Mouse (Mus musculus) megakaryocyte-erythroid progenitor cell, adult 5-6 weeks (primary cell): ENCODE measurements around the gene Nanos2. TPM values are rescaled to one million over a fixed set of nuclear protein-coding genes. Genes with fewer than 3 reads are reported as not detected.

Experiments
- ATAC-seq: replicated peaks from 2 replicates; pipeline ENCODE4 v1.8.0; 2016; ENCODE audit warnings: mild to moderate bottlenecking, inconsistent platforms; ENCODE audit not compliant: severe bottlenecking, poor library complexity, low FRiP score, low TSS enrichment
- total RNA-seq, 2 experiments: library from RNA; stranded (forward) in 1 of 2; stranded (reverse) in 1 of 2; fragments of 200-1000, 215-1000 nt in 1 of 2; fragments of >200 nt in 1 of 2; fragmentation: Nextera tagmentation in 1 of 2; gene quantifications; 2 replicates each; pipeline ENCODE4 v1.2.3; 2014 to 2017

Gene Nanos2
- not detected in 2 replicates for total RNA-seq (2014; fragmentation: Nextera tagmentation)
- total RNA-seq (2017), result not detected in 2 replicates

GRCm38 (mm10) chr7:18987100-18987499 lies at the start of gene Nanos2:
TSS of gene Nanos2 (plus strand) at chr7:18987400.
- no peak for ATAC-seq

GRCm38 (mm10) chr7:18942376-18942775 lies 44.8 kb upstream of the Nanos2 start:
- ATAC-seq, result no peak

DNA sequence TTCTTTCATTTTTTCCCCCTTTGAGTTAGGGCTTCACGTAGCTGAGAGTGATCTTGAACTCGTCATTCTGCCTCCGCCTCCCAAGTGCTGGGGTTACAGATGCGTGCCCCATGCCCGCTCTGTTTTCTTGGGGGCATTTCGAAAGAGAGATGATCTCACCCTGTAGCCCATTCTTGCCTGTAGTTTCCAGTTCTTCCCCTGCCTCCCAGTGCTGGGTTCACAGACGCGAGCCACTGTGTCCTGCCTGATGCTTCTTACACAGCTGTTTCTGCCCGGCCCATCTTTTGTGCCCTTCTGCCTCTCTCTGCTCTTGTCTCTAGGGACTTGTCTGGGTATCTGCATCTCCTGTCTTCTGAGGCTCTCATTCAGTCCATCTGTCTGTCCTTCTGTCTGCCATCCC lies 44.4 kb upstream of the Nanos2 start:
- ATAC-seq, result no peak

GRCm38 (mm10) chr7:18948151-18948550 lies 39.0 kb upstream of the Nanos2 start:
- ATAC-seq, result no peak

GRCm38 (mm10) chr7:18949781-18950522 lies 37.2 kb upstream of the Nanos2 start:
- no peak for ATAC-seq

DNA sequence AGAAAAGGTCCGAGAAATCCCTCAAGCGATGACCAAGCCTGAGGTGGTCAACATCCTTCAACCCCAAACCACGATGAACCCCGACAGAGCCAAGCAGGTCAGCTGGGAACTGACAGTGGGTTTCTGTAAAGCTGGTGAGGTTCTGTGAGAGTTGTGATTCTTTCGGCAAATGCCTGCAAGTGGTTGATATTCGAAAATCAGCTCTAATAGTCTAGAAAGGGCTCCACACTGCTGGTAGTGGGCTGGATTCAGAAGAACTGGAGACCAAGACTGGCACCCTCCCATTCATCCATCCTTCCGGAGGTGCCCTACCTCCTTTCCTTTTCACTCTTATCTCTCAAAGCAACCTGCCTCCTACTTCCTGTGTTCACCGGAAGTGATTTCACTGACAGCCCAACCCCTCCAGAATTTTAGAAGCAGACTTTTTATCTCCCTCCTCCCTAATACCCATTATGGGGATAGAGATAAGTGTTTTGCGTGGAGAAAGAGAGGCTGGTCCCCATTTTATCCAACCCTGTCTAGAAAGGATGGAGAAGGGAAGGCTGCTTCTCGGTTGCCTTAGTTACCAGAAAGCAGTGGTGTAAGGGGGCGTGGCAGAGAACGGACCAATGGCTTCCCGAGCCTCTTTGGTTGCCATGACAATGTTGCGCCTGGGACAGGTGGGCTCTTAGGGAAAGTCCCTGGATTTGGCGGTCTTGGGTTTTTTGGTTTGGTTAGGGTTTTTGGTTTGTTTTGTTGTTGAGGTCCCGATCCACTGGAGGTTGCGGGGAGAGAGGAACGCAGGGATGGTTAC lies 36.5 kb upstream of the Nanos2 start:
- 0 out of 2 replicates have a peak, but pooled peaks have one; percentile 44 for ATAC-seq

DNA sequence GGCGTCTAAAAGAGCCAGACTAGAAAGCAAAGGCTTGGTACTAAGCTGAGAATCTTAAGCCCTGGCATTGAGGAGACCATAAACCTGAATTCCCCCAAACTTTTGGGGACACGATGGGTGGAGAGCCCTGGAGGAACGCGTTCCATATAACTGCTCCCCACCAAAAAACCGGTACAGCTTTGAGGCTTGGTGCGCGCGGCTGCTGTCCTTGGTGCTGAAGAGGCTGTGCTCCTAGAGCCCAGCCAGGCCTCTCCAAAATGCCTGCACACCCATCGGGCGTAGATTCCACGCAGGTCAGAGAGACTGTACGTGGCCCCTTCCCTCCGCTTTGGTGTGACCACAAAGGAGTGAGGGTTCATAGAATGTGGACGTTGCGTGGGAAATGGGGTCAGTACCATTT lies 35.8 kb upstream of the Nanos2 start:
- ATAC-seq, result peak; percentile 76

DNA sequence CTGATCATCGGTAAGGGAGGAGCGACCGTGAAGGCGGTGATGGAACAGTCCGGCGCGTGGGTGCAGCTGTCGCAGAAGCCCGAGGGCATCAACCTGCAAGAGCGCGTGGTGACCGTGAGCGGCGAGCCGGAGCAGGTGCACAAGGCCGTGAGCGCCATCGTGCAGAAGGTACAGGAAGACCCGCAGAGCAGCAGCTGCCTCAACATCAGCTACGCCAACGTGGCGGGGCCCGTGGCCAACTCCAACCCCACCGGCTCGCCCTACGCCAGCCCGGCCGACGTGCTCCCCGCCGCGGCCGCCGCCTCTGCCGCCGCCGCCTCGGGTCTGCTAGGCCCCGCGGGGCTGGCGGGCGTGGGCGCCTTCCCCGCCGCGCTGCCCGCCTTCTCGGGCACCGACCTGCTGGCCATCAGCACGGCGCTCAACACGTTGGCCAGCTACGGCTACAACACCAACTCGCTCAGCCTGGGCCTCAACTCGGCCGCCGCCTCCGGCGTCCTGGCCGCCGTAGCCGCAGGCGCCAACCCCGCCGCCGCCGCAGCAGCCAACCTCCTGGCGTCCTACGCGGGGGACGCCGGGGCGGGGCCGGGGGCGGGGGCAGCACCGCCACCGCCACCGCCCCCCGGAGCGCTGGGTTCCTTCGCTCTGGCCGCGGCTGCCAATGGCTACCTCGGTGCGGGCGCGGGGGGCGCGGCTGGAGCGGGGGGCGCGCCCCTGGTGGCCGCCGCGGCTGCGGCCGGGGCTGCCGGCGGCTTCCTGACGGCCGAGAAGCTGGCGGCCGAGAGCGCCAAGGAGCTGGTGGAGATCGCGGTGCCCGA lies 29.4 kb upstream of the Nanos2 start:
- ATAC-seq, result no peak

- no peak for ATAC-seq
These were observed 28.8 kb upstream of the Nanos2 start for GRCm38 (mm10) chr7:18958384-18958766.

DNA sequence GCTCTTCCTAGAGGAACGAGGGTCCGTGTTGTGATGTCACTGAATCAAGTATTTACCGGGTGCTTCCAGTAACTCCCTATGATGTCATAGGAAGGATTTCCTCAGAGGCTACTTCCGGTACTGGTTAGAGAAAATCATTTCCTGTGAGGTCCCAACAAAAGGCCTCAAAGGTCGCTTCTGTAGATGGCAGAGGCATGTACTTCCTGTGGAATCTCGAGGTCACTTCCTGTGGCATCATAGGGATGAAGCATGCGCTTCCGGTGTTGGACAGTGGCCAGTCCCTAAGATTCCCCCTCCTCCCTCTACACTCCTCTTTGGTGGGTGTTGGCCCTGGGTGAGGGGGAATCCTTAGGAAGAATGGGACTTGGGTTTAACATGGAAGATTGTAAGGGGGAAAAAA lies 27.8 kb upstream of the Nanos2 start:
- ATAC-seq, result no peak

GRCm38 (mm10) chr7:18962171-18962792 lies 24.9 kb upstream of the Nanos2 start:
- ATAC-seq, result no peak

DNA sequence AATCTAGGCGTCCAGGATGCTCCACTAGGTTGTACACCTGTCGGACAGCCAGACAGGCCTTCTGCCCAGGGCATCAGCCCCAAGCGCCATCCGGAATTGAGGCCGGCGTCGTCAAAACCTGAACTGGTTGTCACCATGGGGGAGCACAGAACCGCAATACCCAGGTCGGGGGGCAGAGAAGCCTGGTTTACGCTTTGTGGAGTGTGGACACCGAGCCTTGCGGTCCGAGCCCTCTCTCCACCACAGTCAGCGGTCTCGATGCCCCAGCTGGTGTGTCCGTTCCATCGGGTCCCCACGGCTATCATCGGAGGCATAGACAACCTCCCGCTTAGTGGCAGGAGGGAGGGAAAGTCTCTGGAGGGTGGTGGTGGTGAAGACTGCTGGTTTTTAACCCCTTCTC lies 24.4 kb upstream of the Nanos2 start:
- ATAC-seq, result no peak

GRCm38 (mm10) chr7:18963294-18963843 lies 23.8 kb upstream of the Nanos2 start:
- no peak for ATAC-seq

DNA sequence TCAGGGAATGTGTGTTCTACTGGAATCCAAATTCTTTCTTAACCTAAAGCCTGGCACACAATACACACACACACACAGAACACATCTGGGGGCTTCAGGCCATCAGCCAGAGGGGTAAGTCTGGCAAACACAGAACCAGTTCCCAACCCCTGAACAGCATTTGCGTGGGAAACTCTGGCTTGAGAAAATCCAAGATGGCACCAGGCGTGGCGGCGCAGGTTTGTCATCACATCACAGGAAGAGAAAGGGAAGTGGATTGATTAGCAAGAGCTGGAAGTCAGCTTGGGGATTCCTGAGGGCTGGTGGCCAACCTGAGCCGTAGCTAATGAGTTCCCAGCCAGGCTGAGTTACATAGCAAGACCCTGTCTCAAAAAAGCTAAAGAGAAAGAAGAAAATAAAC lies 21.9 kb upstream of the Nanos2 start:
- no peak for ATAC-seq

DNA sequence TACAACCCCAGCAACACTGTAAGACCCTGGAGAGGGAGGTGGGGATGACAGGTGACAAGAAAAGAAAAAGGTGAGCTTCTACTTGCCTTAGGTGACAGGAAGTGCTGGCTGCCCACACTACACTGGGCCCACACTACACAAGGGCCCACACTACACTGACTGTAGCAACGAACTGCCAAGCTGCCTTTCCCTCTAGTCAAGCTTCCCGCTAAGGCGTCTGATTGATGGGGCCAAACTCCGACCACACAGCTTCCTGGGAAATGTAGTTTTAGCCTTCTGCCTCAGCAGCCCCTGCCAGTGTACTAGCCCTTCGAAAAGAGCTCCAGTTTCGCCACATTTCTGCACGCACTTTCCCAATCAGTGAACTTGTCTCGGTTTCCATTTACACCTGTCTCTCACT lies 19.6 kb upstream of the Nanos2 start:
- no peak for ATAC-seq

DNA sequence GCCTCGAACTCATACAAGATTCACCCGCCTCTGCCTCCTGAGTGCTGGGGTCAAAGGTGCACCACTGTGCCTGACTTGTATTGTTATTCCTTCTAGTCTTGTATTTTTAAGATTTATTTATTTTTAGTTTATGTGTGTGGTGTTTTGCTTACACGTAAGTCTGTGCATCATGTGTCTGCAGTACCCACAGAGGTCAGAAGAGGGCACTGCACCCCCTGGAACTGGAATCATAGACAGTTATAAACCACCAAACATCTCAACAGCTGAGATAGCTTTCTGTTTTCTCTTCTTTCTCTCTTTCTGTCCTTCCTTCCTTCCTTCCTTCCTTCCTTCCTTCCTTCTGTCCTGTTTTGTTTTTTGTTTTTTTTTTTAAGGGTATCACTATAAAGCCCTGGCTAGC lies 16.2 kb upstream of the Nanos2 start:
- no peak for ATAC-seq

GRCm38 (mm10) chr7:18978381-18978780 lies 8.8 kb upstream of the Nanos2 start:
- ATAC-seq, result no peak

DNA sequence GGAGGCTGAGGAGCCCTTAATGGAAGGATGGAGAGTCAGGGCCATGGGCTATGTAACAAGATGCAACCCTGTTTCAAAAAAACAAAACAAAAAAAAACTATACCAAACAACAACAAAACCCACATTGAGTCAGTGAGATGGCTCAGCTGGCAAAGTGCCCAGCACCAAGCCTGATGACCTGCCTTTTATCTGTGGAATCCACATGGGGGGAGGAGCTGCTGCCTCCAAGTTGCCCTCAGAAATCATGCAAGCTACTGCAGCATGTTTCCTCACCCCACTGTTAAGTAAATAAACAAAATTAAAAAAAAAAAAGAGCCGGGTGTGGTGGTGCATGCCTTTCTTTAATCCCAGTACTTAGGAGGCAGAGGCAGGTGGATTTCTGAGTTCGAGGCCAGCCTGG lies 697 bp upstream of the Nanos2 start:
- peak; percentile 60 for ATAC-seq

GRCm38 (mm10) chr7:18987747-18988146 lies 547 bp downstream of the Nanos2 start:
- ATAC-seq, result no peak
